ENCODE assay signal across 8 mouse cellular contexts in genomic region chr11:116533341-116534153, GRCm38 (mm10). TPM values are rescaled to one million over a fixed set of nuclear protein-coding genes. Genes with fewer than 3 reads are reported as not detected.
DNase-seq lines count a peak whose midpoint lies in the region; ATAC-seq and TF ChIP-seq lines count a peak whose summit lies in the region.

No protein-coding gene starts in this region.

- under 1% methylated on average over 63 of the region's 63 CpGs for WGBS in forebrain, embryonic 13.5 days
- under 1% methylated on average over 58 of the region's 63 CpGs for WGBS in hindbrain, embryonic 15.5 days
- 1% methylated on average over 63 of the region's 63 CpGs for whole genome bisulfite sequencing in liver, postnatal 0 days (ENCODE audit: insufficient replicate concordance)
- under 1% methylated on average over 63 of the region's 63 CpGs for WGBS in small intestine, adult 2 months

- peaks cover 67% of the 10 kb centered on the region for H3K27me3 ChIP-seq in forebrain, embryonic 13.5 days
- H3K27me3 ChIP-seq in hindbrain, embryonic 15.5 days = peaks cover 44% of the 10 kb centered on the region
- H3K27me3 ChIP-seq in liver, postnatal 0 days (ENCODE audit: insufficient read depth, low read length) = peaks cover 43% of the 10 kb centered on the region
- 0 out of 2 replicates have a peak, but pooled peaks cover 5% of the 10 kb centered on the region for H3K27me3 ChIP-seq in small intestine, adult 2 months (ENCODE audit: control insufficient read depth, insufficient read depth, low read length)

- 0 out of 2 replicates have a peak, but pooled peaks have one; percentile 14 for ATAC-seq in forebrain, embryonic 13.5 days
- ATAC-seq in hindbrain, embryonic 15.5 days (ENCODE audit: low FRiP score, low read depth) = peak; percentile 46; the same call in 1 of the 2 replicates
- peak; percentile 86 for ATAC-seq in liver, postnatal 0 days

- H3K4me3 ChIP-seq in forebrain, embryonic 13.5 days = peak overlapping the region; percentile 48
- peak overlapping the region; percentile 44 for H3K4me3 ChIP-seq in hindbrain, embryonic 15.5 days
- peak overlapping the region; percentile 71 for H3K4me3 ChIP-seq in liver, postnatal 0 days (ENCODE audit: low read depth, low read length)
- H3K4me3 ChIP-seq in small intestine, adult 2 months (ENCODE audit: low read depth, low read length) = peak overlapping the region; percentile 82

- peak; percentile 57; the same call in 1 of the 2 replicates for TF ChIP-seq EP300 in liver, postnatal 0 days (IDR thresholded peaks at IDR 0.05; ENCODE audit: low read depth)

- no peaks in the 10 kb centered on the region for H3K9me3 ChIP-seq in forebrain, embryonic 13.5 days (replicated peaks)
- H3K9me3 ChIP-seq in hindbrain, embryonic 15.5 days = no peaks in the 10 kb centered on the region
- H3K9me3 ChIP-seq in liver, postnatal 0 days (ENCODE audit: low read length) = no peaks in the 10 kb centered on the region

- H3K9ac ChIP-seq in forebrain, embryonic 13.5 days = peak overlapping the region; percentile 56
- H3K9ac ChIP-seq in hindbrain, embryonic 15.5 days = peak overlapping the region; percentile 32
- peak overlapping the region; percentile 87 for H3K9ac ChIP-seq in liver, postnatal 0 days (replicated peaks)

- H3K27ac ChIP-seq in forebrain, embryonic 13.5 days = no peak overlapping the region
- no peak overlapping the region for H3K27ac ChIP-seq in hindbrain, embryonic 15.5 days (replicated peaks)
- H3K27ac ChIP-seq in liver, postnatal 0 days (ENCODE audit: low read depth) = peak overlapping the region; percentile 92
- peak overlapping the region; percentile 59 for H3K27ac ChIP-seq in small intestine, adult 2 months (ENCODE audit: insufficient read depth, low read depth, low read length)

- H3K36me3 ChIP-seq in forebrain, embryonic 13.5 days (ENCODE audit: poor library complexity, severe bottlenecking) = peaks cover 16% of the 10 kb centered on the region
- peaks cover 12% of the 10 kb centered on the region for H3K36me3 ChIP-seq in hindbrain, embryonic 15.5 days
- peaks cover 16% of the 10 kb centered on the region for H3K36me3 ChIP-seq in liver, postnatal 0 days (replicated peaks; ENCODE audit: insufficient read depth, low read length)
- H3K36me3 ChIP-seq in small intestine, adult 2 months (ENCODE audit: control insufficient read depth, insufficient read depth, low read length) = 0 out of 2 replicates have a peak, but pooled peaks cover 4% of the 10 kb centered on the region

- H3K4me2 ChIP-seq in forebrain, embryonic 13.5 days = peak overlapping the region; percentile 88
- peak overlapping the region; percentile 87 for H3K4me2 ChIP-seq in hindbrain, embryonic 15.5 days
- peak overlapping the region; percentile 90 for H3K4me2 ChIP-seq in liver, postnatal 0 days (ENCODE audit: low read depth, low read length)

- DNase-seq in cerebellum, postnatal 14 days = peak; percentile 41 to 57
- no peak for DNase-seq in cerebellum, postnatal 4 days (ENCODE audit: low spot score in 2 of 2)
- peak; percentile 72 for DNase-seq in ZHBTc4 (ENCODE audit: low read depth, low spot score)
- DNase-seq in liver, postnatal 0 days = peak; percentile 85
- no peak for DNase-seq in left cerebral cortex, adult 18-20 months (ENCODE audit: low spot score in 2 of 2)

- TF ChIP-seq CTCF in liver, postnatal 0 days (IDR thresholded peaks at IDR 0.05; ENCODE audit: low read depth) = no peak
- TF ChIP-seq CTCF in small intestine, adult 2 months (IDR thresholded peaks at IDR 0.05; ENCODE audit: extremely low read depth, insufficient read length, insufficient replicate concordance, low read depth, low read length) = no peak

- peaks cover 43% of the 10 kb centered on the region for H3K4me1 ChIP-seq in forebrain, embryonic 13.5 days
- H3K4me1 ChIP-seq in hindbrain, embryonic 15.5 days (replicated peaks) = peaks cover 43% of the 10 kb centered on the region
- H3K4me1 ChIP-seq in liver, postnatal 0 days (ENCODE audit: insufficient read depth) = peaks cover 32% of the 10 kb centered on the region
- peaks cover 22% of the 10 kb centered on the region for H3K4me1 ChIP-seq in small intestine, adult 2 months (ENCODE audit: control insufficient read depth, insufficient read depth, insufficient read length, low read length)

- no peak for TF ChIP-seq POLR2A in small intestine, adult 2 months (IDR thresholded peaks at IDR 0.05; ENCODE audit: low read depth, low read length)

RNA-seq across cellular contexts. Expression of gene Sphk1, which starts 2.8 kb away (rescaled TPM):
- polyA plus RNA-seq in forebrain, embryonic 13.5 days (2015; fragmentation: Nextera tagmentation; extraction: Ambion mirVana) = 0.98 and 2.2 TPM in 2 replicates
- polyA plus RNA-seq in hindbrain, embryonic 15.5 days (2015; fragmentation: Nextera tagmentation; extraction: Ambion mirVana) = 8.4 and 11.0 TPM in 2 replicates
- 15.5 and 17.4 TPM in 2 replicates for polyA plus RNA-seq in liver, postnatal 0 days (2015; fragmentation: Nextera tagmentation; extraction: Ambion mirVana)
- polyA plus RNA-seq in small intestine, adult 2 months (2012; rRNA removed) = 19.5 and 47.9 TPM in 2 replicates
- 1 to 10 TPM; 7.9 to 9.9 TPM for total RNA-seq in left cerebral cortex, adult 18-20 months (2021)

RNA-seq across cellular contexts. Expression of gene Prpsap1, which starts 39.5 kb away (rescaled TPM):
- 178 and 184 TPM in 2 replicates for polyA plus RNA-seq in forebrain, embryonic 13.5 days (2015; fragmentation: Nextera tagmentation; extraction: Ambion mirVana)
- polyA plus RNA-seq in hindbrain, embryonic 15.5 days (2015; fragmentation: Nextera tagmentation; extraction: Ambion mirVana) = 181 and 186 TPM in 2 replicates
- polyA plus RNA-seq in liver, postnatal 0 days (2015; fragmentation: Nextera tagmentation; extraction: Ambion mirVana) = 64.4 and 67.4 TPM in 2 replicates
- 209 and 451 TPM in 2 replicates for polyA plus RNA-seq in small intestine, adult 2 months (2012; rRNA removed)
- 10 to 100 TPM; 82.7 to 89.4 TPM for total RNA-seq in left cerebral cortex, adult 18-20 months (2021)

RNA-seq across cellular contexts. Expression of gene Ube2o, which starts 47.7 kb away (rescaled TPM):
- 11.9 and 12.1 TPM in 2 replicates for polyA plus RNA-seq in forebrain, embryonic 13.5 days (2015; fragmentation: Nextera tagmentation; extraction: Ambion mirVana)
- 35.0 and 36.7 TPM in 2 replicates for polyA plus RNA-seq in hindbrain, embryonic 15.5 days (2015; fragmentation: Nextera tagmentation; extraction: Ambion mirVana)
- polyA plus RNA-seq in liver, postnatal 0 days (2015; fragmentation: Nextera tagmentation; extraction: Ambion mirVana) = 15.2 and 16.3 TPM in 2 replicates
- 7.2 and 7.9 TPM in 2 replicates for polyA plus RNA-seq in small intestine, adult 2 months (2012; rRNA removed)
- 100 to 1,000 TPM; 123 TPM for total RNA-seq in left cerebral cortex, adult 18-20 months (2021)

RNA-seq across cellular contexts. Expression of gene Aanat, which starts 52.7 kb away (rescaled TPM):
- polyA plus RNA-seq in forebrain, embryonic 13.5 days (2015; fragmentation: Nextera tagmentation; extraction: Ambion mirVana) = 0.25 and 0.39 TPM in 2 replicates
- polyA plus RNA-seq in hindbrain, embryonic 15.5 days (2015; fragmentation: Nextera tagmentation; extraction: Ambion mirVana) = 0.14 TPM in 1 of 2 replicates, not detected in the other
- not detected in 2 replicates for polyA plus RNA-seq in liver, postnatal 0 days (2015; fragmentation: Nextera tagmentation; extraction: Ambion mirVana)
- polyA plus RNA-seq in small intestine, adult 2 months (2012; rRNA removed) = not detected in 2 replicates
- 1 to 10 TPM in 1 of 2 experiments, under 1 TPM in 1; 0.56 to 1.4 TPM for total RNA-seq in left cerebral cortex, adult 18-20 months (2021)

Comparison
In these comparisons a context has a peak if more than half of its experiments do, and no peak if none do; other contexts are left out.
1. DNase-seq: peak in cerebellum, postnatal 14 days (2 of 2), ZHBTc4 (single experiment) and liver, postnatal 0 days (single experiment); none in cerebellum, postnatal 4 days (0 of 2) and left cerebral cortex, adult 18-20 months (0 of 2).
2. ATAC-seq: peak in every context shown above with its lines; median percentile 86 in liver, postnatal 0 days; 46 in hindbrain, embryonic 15.5 days; 14 in forebrain, embryonic 13.5 days.
3. H3K27ac ChIP-seq: peak in liver, postnatal 0 days (single experiment) and small intestine, adult 2 months (single experiment); none in forebrain, embryonic 13.5 days (single experiment) and hindbrain, embryonic 15.5 days (single experiment).
4. H3K9ac ChIP-seq: peak in every context shown above with its lines; median percentile 87 in liver, postnatal 0 days; 56 in forebrain, embryonic 13.5 days; 32 in hindbrain, embryonic 15.5 days.
5. Peak in every context shown above with its lines, with median percentiles within 50 percentile points of each other: H3K4me2 ChIP-seq and H3K4me3 ChIP-seq.